Mouse (Mus musculus) 3T3-L1 (cell line): ENCODE measurements around the gene Dio1.

Source experiments
- DNase-seq: peaks from one replicate; pipeline ENCODE4 v3.0.0-alpha.2; 2015; ENCODE audit warnings: low read depth, low spot score

Gene Dio1

DNA sequence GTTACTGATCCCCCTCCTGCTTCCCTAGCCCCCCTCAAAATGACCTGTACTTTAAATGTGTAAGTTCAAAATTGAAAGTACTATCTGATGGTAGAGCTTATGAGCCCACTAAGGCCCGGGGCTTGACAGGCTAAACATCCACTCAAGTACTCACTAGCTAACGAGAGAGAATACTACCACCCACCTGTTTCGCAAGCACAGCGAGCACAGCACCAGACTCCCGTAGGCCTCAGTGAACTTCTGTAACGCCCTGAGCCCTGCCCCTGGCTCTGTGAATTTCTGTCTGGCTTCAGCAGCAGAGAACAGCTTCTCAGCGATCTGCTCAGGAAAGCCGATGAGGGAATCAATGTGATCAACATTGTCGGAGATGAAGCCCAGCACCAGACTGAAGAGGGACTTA lies 59.9 kb downstream of the Dio1 start:
- no peak for DNase-seq

DNA sequence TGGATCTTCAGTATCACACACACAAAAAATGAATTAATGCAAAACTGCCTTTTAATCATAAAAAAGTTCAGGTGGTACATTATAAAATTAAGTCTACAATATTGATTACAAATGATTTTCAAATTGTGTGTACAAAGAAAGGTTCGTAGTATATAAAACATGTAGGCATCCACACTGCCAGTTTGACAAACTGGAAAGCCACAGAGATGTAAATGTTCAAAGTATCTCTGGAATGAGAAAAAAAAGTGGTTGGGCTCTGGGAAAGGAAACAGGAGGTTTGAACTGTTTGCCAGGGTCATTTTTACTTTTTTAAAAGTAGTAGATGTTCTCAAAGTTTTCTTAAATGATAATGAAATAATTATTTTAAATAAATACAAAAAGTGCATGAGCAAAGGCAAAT lies 60.9 kb downstream of the Dio1 start:
- DNase-seq, result peak; percentile 70

DNA sequence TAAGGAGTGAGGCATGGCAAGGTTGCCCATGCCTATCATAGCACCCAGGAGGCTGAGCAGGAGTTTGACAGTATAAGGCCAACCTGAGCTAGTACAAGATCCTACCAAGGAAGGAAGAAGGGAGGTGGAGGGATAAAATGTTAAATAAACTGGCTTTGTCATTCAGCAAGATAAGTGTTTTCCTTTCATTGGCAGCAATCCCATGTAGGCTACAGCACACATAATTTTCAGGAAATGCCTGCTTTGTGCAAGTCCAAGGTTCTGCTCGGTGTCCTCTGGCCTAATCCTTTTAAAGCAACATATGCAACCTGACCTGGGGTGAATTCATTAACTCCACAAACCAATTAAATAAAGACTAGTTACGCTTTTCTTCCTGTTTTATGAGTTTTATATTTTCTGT lies 61.6 kb downstream of the Dio1 start:
- peak; percentile 35 for DNase-seq

DNA sequence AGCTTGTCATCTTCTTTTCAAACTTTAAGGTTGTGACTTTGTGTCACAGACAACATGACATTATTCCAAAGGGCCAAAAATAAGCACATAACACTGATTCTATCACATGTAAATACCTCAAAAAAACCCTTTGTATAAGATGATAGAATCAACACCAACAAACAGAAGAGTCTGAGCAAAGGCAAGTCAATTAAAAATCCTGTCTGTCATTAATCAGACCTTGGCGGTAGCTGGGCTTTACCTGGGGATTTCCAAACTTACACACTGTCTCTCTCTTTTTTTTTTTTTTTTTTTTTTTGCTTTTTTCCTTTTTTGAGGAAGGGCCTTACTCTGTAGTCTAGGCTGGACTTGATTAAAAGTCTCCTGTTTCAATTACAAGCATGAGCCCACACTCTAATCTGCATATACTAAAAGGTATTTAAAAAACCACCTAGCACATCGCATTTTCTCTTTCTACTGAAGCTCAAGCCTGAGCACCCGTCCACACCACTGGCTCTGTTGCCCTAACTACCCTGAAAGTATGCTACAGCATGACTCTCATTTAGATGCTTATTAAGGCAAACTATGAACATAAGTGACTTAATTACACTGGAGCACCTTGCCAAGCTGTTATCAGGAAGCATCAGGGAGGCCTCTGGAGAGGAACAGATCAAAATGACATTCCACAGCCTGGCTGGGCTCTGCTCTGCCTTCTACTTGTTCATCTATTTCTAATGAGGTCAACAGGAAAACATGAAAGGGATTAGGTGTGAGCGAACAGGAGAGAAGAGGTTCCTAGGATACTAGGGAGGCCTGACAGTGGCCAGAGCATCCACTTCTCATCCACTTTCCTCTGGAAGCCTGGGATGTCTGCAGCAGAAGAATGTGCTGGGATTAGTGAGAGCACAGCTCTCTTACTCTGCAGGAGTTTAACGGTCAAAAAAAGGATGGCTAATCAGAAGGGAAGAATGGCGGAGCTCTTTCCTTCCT lies 63.3 kb downstream of the Dio1 start:
- DNase-seq, result no peak
